Mouse (Mus musculus) cerebral cortex, adult 2 months (tissue): ENCODE data around the gene Mrnip.

Experiments
- WGBS: fragments of 180-500 bp; shearing (Covaris S2); methylation state at CpG from one replicate; pipeline ENCODE4 v1.1.7; 2018; 5-methylcytosine and 5-hydroxymethylcytosine counted together

Mrnip gene

DNA sequence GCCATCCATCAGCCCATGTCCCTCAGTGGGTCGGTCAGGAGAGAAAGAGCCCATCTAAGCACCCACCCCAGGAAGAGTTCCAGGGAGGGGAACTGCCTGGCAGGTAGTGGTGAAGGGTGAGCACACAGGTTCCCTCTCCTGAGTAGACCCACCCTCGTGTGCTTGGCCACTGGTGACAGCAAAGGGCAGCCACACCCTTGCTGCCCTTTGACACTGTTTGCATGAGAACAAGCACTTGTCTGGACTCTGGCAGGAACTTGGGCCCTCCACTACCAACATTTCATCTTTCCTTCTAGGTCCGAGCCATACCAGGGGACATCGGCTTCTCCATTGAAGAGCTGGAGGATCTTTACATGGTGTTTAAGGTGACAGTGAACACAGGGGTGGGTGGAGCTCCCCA is 14.9 kb upstream of the Mrnip start:
- WGBS = 85% methylated on average over 4 of the region's 4 CpGs

DNA sequence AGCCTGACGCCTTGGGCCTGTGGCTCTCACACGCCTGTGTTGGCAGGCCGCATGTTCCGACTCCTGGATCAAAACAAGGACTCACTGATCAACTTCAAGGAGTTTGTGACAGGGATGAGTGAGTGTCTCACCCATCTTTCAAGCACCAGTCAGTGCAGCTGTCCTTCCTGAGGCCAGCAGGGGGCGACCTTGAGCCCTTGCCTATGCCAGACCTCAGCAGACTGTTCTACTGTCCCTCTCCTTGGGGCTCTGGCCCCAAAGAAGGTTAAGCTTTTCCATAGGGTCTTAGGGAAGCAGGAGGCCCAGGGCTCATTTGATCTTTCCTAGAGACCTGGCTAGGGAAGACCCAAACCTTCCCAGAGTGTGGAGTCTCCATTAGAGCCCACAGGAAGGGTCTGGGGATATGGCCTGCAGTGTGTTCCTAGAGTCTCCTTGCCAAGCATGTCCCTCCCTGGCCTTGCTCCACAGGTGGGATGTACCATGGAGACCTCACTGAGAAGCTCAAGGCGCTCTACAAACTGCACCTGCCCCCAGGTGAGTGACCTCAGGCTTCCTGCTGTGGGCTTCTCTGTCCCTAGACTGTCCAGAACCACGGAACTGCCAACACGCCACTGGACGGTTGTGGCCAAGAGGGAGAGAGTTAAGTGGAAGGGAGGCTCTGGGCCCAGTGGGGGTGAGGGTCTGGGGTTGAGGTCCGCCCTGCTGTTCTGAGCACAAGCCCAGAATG is 12.5 kb upstream of the Mrnip start:
- 73% methylated on average over 10 of the region's 10 CpGs for WGBS

DNA sequence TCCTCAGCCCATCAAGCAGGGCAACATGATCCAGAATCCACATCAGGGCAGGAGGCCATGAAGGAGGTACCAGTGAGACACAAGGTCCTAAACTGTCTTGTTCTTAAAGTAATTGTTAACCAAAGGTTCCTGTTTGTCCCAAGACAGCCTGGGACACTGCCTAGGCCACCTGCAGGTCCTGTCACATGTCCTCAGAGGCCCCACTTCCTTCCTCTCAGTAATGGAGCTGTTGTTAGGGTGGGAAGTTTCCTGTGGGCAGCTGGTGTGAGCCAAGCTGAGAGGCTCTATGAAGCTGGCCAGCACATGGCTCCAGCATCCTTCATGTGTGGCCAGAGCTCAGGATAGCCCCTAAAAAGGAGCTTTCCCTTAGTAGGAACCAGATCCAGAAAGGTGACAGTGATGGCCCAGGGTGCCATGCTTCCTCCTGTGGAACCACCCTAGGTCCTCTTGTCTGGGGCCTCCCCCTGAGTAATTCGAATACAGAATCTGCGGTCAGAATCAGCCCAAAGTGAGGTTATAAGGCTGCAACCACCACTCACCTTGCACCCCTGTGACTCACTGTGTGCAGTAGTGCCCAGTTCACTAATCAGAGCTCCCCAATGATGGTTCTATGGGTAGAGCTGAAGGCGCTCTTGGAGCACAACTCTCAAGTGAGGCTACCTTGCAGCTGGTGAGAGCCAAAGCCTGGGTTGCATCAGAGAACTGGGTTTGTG is 11.8 kb upstream of the Mrnip start:
- 92% methylated on average over 3 of the region's 3 CpGs for WGBS

DNA sequence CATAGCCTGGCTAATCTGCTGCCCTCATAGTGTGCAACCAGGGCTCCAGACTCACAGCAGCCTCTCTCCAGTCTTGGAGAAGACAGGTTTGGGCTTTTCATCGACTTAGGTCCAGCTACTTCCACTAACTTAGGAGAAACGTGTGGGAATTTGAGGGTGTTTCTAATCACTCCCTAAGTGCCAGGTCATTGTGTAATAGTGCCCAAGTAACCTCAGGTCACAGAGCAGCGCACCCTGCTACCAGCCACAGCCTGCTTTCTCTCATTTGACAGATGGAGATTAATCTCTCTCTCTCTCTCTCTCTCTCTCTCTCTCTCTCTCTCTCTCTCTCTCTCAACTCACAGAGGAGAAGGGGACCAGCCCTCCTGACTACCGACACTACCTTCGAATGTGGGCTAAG is 5.9 kb upstream of the Mrnip start:
- WGBS = 90% methylated on average over 5 of the region's 5 CpGs

DNA sequence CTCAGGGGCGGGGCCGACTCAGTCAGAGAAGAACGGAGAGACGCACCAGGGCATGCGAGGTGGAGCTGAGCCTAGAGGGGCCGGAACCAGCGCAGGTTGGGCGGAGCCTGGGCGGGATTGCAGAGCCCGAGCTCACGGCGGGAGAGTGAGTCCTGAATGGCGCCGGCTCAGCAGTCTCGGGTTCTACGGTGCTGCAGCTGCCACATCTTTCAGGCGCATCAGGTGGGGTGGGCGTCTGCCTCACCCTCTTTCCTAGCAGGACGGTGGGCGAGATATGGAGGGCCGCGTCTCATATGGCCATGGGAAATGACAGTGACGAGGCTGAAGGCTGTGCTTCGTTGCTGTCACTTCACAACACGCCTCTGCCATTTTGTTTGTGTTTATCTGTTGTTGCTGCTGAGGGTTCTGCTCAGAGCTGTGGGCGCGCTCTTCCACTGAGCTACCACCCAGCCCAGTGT is 515 bp downstream of the Mrnip start:
- under 1% methylated on average over 27 of the region's 27 CpGs for WGBS

DNA sequence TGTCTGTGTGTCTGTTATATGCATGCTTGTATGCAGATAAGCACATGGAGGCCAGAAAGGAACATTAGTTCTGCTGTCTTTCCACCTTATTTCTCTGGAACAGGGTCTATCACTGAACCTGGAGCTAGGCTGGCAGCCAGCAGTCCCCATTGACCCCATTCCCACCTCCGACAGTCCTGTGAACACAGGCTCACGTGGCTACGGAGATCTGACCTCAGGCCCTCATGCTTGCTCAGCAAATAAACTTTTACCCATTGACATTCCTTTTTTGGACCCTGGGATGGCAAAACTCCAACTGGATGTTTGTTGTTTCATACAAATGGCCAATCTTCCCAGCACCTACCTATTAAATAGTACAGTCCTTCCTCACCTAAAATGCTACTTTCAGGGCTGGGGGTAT is 2.1 kb downstream of the Mrnip start:
- 71% methylated on average over 3 of the region's 3 CpGs for WGBS

DNA sequence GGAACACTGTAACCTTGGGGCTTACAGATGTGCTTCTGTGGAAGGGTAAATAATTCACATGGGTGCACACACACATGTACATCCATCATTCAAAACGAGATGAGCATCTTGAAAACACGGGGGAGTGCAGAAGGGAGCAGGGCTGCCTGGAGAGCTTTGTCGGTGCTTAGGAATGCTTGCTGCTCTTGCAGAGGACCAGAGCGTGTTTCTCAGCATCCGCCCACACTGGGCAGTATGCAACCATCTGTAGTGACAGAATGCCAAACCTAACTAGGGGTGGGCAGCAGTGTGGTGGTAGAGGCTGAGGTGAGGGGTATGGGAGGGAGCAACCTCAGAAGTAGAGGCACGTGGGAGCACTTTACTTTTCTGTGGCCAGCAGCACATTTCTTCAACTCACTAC is 2.9 kb downstream of the Mrnip start:
- 43% methylated on average over 6 of the region's 6 CpGs for WGBS

DNA sequence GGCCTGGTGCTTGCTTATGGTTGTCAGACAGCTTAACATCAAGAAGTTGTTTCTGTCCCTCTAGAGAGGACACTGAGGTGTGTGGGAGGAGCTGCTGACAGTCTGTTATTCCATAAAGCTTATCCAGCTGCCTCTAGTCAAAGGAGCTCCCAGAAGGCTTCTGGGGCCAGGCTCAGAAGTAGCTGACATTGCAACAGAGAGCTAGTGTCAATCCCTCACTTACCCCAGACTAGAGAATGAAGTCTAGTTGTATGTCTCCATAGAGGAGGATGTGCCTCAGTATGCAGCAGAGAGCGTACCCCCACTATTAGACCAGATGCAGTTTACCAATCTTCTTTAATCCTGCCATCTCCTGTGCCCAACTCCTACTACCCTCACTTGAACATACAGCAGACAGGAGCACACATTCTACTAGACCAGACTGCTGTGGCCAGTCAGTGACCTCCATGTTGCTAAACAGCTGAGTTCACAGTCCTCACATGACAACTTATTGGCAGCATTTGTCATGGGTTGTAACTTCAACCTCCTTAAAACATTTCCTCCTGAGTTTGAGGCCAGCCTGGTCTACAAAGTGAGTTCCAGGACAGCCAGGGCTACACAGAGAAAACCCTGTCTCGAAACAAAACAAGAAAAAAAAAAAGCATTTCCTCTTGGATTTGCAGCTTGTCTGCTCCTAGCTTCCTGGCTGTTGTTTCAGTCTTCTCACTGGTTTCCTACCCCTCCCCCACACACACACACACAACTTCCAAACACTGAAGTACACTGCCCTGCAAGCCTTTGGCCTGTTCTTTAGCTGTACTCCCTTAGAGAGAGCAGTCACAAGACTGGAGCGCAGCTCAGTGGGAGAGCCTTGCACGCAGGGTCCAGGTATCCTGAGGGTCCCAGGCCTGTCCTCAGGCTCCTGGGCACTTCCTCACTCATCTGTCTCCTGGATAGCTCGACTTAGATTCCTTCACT is 4.6 kb downstream of the Mrnip start:
- 84% methylated on average over 5 of the region's 5 CpGs for WGBS

DNA sequence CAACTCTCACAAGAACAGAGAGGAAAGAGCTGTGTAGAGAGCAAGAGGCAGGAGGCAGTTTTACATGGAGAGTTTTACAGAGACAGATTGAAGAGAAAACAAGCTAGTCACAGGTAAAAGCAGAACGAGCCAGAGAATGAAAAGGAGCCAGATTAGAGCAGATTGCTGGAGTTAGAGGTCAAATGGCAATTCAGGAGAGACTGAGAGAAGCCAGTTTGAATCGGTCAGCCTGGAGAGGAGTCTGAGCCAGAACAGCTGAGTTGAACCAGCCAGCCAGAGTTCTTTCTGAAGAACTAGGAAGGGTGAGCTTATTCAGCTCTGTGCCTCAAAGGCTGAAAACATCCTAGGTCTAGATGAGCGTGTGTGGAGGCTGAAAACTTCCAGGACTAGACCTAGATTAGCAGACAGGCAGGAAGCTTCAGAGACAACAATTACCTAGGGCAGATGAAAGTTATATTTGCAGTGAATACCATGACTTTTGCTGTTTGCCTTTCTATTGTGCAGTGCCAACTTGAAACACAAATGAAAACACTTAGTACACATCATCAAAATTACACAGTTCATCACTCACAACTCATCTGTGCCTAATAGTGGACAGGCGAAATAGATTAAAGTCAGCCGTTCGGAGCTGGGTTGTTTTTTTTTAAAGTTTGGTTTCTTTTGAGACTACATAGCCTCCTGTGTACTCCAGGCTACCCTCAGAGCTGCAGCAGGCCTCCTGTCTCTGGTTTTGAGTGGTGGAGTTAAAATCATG is 6.4 kb downstream of the Mrnip start:
- WGBS = 90% methylated on average over 6 of the region's 6 CpGs

DNA sequence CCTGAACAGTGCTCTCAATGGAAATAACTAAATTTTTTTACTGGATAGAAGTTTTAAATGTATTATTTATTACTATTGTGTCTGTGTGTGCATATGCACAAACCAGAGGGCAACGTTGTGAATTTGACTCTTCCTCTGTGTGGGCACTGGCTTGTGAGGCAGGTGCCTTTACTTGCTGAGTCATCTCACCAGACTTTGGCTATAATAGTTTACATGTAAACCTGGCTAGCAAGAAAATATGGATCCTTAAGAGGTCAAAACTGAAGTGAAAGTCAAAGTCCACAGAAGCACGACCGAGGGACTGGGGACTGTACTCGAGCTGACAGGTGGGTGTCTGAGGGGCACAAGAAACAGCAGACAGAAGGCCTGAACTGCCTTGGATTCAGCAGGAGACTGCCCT is 8.5 kb downstream of the Mrnip start:
- 72% methylated on average over 4 of the region's 4 CpGs for WGBS

DNA sequence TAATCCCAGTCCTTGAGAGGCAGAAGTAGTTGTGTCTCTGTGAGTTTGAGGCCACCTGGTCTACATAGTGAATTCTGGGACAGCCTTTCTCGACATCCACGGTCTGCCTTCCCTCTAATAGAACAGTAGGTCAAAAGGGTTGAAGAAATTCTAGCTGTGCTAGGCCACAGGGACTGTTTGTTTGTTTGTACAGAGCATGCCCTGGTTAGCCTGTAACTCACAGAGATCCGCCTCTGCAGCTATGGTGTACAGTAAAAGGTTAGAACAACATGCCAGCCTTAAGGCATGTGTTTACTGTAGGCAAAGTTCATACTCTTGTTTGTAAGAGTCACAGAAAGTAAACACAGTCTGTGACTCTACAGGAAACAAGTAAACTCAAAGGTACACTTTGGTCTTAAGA is 10.5 kb downstream of the Mrnip start:
- WGBS = 83% methylated on average over 3 of the region's 3 CpGs

DNA sequence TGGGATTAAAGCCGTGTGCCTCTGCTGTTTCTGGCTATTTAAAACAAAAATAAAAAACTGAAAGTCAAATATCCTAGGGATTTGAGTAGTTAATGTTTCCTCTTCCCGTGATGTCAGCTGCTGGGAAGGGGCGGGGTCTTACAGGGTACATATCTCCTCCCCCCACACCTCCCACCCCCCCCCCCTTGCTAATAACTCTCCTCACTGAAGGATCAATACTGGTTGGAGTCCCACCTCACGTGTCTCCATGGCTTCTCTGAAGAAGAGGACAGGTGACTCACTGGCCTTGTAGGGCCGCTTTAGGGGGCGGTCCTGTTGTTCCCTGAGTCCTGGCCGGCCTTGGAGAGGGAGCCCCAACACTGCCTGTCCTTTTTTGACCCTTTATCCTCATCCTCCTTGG is 14.4 kb downstream of the Mrnip start:
- 85% methylated on average over 7 of the region's 7 CpGs for WGBS

DNA sequence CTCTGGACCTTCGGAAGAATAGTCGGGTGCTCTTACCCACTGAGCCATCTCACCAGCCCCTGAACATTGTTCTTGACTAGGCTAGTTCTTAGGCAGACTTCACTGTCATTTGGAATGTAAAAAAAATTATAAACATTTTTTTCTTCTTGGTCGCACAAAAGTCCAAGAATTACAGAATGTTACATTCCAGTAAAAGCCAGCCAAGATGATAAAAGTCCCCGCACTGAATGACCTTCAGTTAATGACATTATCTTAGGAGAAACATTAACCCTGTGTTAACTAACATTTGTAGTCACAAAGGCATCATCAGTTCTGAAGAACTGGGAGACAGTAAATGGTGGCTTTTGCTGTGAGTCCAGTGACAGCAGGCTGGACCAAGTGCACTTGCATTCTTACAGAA is 16.1 kb downstream of the Mrnip start:
- 91% methylated on average over 4 of the region's 4 CpGs for WGBS

DNA sequence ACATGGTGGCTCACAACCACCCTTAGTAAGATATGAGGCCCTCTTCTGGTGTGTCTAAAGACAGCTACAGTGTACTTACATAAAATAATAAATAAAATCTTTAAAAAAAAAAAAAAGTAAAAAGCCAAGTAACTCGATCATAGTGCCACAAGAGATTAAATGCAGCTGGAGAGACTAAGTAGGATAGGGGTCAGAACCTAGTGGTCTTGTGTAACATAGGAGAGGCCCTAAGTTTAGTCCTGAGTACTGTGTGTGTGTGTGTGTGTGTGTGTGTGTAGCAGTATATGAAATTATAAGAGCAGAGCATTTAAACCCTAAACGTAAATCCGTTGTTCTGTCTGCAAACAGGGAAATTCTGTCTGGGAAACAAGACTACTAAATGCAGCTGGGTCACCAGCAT is 18.0 kb downstream of the Mrnip start:
- 85% methylated on average over 3 of the region's 3 CpGs for WGBS

DNA sequence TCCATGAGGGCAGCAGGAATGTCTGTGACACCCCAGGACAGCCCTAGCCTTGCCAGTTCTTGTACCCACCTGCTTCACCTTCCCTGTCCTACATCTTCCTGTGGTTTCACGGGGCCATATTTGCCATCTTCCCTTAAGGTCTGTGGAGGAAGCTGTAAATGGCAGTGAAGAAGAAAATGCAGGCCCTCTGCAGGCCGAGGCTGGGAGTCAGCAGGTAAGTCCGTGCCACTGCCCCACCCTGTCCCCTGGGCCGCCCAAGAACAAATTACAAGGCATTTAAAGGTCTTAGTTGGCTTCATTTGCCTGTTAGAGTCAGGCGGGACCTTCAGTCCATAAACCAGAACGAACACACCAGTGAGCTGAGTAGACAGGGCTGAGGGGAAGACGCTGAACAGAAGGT is 19.8 kb downstream of the Mrnip start:
- WGBS = 85% methylated on average over 7 of the region's 7 CpGs

DNA sequence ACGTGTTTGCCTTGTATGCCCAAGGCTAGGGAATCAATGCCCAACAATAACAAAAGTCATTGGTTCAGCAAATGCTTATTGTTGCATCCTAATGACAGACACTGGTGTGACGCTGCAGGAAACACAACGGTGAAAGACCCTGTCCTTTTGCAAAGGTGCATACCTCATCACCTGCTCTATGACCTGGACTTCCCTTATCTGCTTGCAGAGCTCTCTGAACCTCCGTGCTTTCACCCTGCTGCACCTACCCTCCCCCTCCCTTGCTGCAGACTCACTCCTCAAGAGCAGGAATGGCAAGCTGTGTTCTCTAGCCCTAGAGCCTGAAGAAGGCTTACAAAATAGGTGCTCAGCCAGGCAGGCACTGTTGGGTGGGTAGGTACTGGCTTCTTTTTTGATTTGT is 20.5 kb downstream of the Mrnip start:
- WGBS = 84% methylated on average over 4 of the region's 4 CpGs

DNA sequence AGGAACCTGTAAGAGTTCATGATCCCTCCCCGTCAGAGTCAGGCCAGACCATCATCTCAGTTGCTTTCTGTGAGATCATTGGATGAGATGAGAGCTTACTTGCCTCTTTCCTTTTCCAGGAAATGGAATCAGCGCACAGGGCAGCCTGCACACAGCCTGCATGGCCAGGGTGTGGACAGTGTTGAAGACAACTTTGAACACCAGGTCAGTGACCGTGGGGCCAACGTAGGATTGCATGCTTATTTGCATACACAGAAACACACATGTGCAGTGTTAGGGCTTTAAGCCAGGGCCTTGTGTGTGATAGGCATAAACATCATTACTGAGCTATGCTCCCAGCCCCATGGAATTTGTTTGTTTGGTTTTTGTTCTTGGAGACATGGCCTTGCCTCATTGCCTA is 23.3 kb downstream of the Mrnip start:
- 89% methylated on average over 4 of the region's 4 CpGs for WGBS

DNA sequence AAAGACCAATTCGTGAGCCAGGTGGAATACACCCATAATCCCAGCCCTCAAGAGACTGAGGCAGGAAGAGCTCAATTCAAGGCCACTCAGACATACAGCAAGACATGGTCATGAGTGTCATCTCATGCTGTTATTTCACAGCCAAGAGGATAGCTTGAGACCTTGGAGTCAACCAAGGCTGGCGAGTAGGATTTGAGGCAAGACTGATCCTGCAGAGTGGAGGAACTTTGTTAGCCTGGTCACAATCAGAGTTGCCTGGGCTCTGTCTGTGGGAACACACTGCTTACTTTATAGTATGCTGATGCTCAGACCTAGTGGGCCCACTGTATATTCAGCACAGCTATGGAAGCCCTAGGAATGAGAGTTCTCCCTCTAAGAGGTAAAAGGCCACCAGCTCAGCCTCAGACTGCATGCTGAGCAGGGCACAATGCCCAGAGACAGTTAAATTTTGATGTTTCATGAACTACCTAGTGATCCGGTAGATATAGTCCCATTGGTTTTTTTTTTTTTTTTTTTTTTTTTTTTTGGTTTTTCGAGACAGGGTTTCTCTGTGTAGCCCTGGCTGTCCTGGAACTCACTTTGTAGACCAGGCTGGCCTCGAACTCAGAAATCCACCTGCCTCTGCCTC is 24.1 kb downstream of the Mrnip start:
- 74% methylated on average over 4 of the region's 5 CpGs for WGBS

DNA sequence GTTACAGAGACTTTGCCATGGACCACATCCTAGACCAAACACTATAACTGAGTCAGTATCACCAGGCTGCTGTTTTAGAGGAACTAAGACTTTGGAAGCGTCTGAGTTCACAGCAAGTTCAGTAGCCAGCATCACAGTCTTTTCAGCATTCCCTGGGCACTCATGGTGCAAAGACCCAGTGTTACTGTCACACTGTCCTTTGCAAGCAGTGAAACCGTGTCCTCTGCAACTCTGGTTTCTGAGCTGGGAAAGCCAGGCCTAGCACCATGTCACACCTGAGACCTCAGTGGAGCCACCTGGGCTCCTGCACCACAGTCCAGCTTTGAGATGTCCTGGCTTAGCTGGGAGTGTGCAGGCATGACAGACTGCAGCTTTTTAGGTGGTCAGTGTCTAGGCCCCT is 24.7 kb downstream of the Mrnip start:
- WGBS = 90% methylated on average over 2 of the region's 2 CpGs

DNA sequence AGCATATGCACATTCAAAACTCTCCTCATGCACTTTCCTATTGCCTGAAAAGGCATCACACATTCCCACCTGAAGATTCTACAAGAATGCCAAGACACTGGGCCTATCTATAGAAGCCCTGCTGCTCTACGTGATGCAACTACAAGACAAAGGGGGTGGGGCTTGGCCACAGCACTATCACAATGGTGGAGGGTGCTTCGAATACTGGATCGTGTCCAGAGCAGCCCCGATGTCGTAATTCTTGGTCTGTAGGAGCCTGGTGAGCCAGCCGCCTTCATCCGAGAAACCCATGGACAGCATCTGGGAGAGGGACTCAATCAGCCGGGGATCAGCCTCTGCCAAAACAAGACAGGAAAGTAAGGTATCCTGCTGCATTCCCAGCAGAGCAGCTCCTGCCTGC is 26.4 kb downstream of the Mrnip start:
- WGBS = 45% methylated on average over 8 of the region's 8 CpGs

DNA sequence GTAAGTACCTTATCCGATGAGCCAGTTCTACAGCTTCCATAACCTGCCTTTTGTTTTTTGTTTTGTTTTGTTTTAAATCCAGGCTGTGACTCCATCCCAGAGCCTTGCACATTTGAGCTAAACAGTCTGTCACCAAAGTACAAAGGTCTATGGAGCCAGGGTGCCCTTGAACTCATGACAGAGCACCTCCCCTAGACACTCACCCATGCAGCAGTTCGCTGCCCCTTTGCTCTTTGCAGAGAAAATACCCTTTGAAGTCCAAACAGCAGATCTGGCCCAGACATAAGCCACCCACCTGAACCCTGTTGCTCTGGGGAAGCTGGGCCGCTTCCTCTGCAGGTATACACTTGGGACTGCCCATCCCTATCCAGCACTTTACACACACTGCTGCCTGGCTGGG is 27.3 kb downstream of the Mrnip start:
- 80% methylated on average over 3 of the region's 3 CpGs for WGBS
